Mouse (Mus musculus) ES-E14 (cell line): ENCODE results near the gene Tfb1m. TPM values are rescaled to one million over a fixed set of nuclear protein-coding genes. Genes with fewer than 3 reads are reported as not detected.

Experiments used
- DNase-seq: peaks from one replicate; pipeline ENCODE4 v3.0.0-alpha.2; 2013; ENCODE audit warnings: low read depth, low spot score
- H3K27ac ChIP-seq: 2 replicates; pipeline ENCODE4 v1.5.1; 2012; ENCODE audit warnings: low read depth, mild to moderate bottlenecking, low read length, moderate library complexity, mixed read lengths; ENCODE audit not compliant: poor library complexity, insufficient read depth, severe bottlenecking
- H3K36me3 ChIP-seq: 2 replicates; pipeline ENCODE4 v1.6.1; 2012; ENCODE audit warnings: mild to moderate bottlenecking, low read length, moderate library complexity, mixed read lengths; ENCODE audit not compliant: control insufficient read depth, poor library complexity, insufficient read depth, severe bottlenecking
- H3K4me1 ChIP-seq, 2 experiments: fragments of 150-350 bp in 1 of 2; sonication (generic) in 1 of 2; 2 replicates each; pipeline ENCODE4 v1.6.1; 2012; ENCODE audit warnings: low read length in 2 of 2, mild to moderate bottlenecking in 1 of 2, mixed read lengths in 1 of 2; ENCODE audit not compliant: control insufficient read depth in 2 of 2, insufficient read depth in 2 of 2, poor library complexity in 1 of 2
- H3K4me3 ChIP-seq, 2 experiments: fragments of 150-350 bp in 1 of 2; sonication (generic) in 1 of 2; 2 replicates each; pipeline ENCODE4 v1.5.1; 2012; ENCODE audit warnings: low read length in 2 of 2, low read depth in 1 of 2, mild to moderate bottlenecking in 1 of 2, mixed read lengths in 1 of 2; ENCODE audit not compliant: insufficient read depth in 1 of 2, poor library complexity in 1 of 2, severe bottlenecking in 1 of 2
- H3K9ac ChIP-seq: 2 replicates; pipeline ENCODE4 v1.6.1; 2012; ENCODE audit warnings: low read depth, mild to moderate bottlenecking, low read length, mixed read lengths; ENCODE audit not compliant: poor library complexity, insufficient read depth, severe bottlenecking
- H3K9me3 ChIP-seq: fragments of 150-350 bp; sonication (generic); 2 replicates; pipeline ENCODE4 v1.6.1; 2012; ENCODE audit warnings: low read depth, mild to moderate bottlenecking, low read length; ENCODE audit not compliant: control insufficient read depth, insufficient read depth
- CHD2 ChIP-seq: IDR thresholded peaks from 2 replicates; pipeline ENCODE4 v1.6.1; 2014; ENCODE audit warnings: mild to moderate bottlenecking, low read depth, low read length, inconsistent platforms
- HCFC1 ChIP-seq: IDR thresholded peaks from 2 replicates; pipeline ENCODE4 v1.6.1; 2012; ENCODE audit warnings: low read length, inconsistent platforms, borderline replicate concordance; ENCODE audit not compliant: insufficient read depth
- MAFK ChIP-seq: IDR thresholded peaks from 2 replicates; pipeline ENCODE4 v1.6.1; 2014; ENCODE audit warnings: mild to moderate bottlenecking, low read depth, low read length, inconsistent platforms; ENCODE audit not compliant: insufficient read depth
- ZC3H11A ChIP-seq: IDR thresholded peaks from 2 replicates; pipeline ENCODE4 v1.6.1; 2012; ENCODE audit warnings: low read depth, mild to moderate bottlenecking, inconsistent platforms, low read length, borderline replicate concordance
- ZNF384 ChIP-seq: IDR thresholded peaks from 2 replicates; pipeline ENCODE4 v1.6.1; 2012; ENCODE audit warnings: low read depth, low read length, inconsistent platforms
- in situ Hi-C, 2 experiments: fragments of 600-800 bp; cut with MboI; formaldehyde crosslinking; loops; one replicate each; pipeline ENCODE4 v1.15.1; 2025; ENCODE audit warnings: low sequenced_read_pairs in 2 of 2, inconsistent platforms in 1 of 2; ENCODE audit not compliant: unreplicated experiment in 2 of 2
- total RNA-seq: library from RNA; depleted of rRNA; stranded (reverse); fragments of 300-350 nt; gene quantifications from 2 replicates; pipeline ENCODE4 v1.2.3, GENCODE M21; 2012

Gene Tfb1m
- total RNA-seq, 1 experiment = 14.5 TPM

DNA sequence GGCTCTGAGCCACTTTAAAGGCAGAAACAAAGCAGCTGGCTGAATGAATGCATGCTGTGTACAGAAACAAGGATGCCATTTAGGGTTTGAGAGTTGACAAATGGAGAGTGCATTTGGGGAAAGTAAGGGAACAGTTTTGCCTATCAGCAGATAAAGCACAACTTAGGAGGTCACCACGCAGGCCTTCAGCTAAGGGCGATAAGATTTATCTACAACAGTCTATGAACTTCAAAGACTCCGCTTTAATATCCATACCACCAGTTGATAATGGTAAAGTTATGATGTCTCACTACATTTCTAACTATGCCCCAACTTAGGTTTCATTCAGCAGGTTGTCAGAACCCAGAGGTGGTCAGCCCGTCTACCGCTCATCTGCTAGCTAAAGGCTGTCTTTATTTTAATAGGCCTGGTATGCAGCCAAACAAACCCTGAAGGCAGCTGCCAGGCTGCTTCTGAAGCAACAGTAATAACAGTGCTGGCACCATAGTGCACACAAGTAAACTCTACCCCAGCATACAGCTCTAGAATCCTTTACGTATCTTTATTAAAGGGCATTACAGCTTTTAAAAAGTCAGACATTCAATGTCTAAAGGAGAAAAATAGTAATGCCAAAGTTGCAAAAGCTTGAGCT, 29.6 kb downstream of the Tfb1m start:
- in situ Hi-C loops = no loop called here
- DNase-seq = no peak
- TF ChIP-seq ZNF384 (no peak), MAFK (no peak), CHD2 (no peak), HCFC1 (no peak)
- Histone ChIP-seq H3K27ac (no peak overlapping the region), H3K36me3 (peaks cover 6% of the 10 kb centered on the region; the same call in 1 of the 2 replicates), H3K9me3 (no peaks in the 10 kb centered on the region), H3K9ac (no peak overlapping the region), H3K4me1 (peaks cover 0 to 2% of the 10 kb centered on the region in 2 experiments; a peak in 1 of 4 replicates), H3K4me3 (no peak overlapping the region)

GRCm38 (mm10) chr17:3520344-3520743, 37.2 kb downstream of the Tfb1m start:
- in situ Hi-C loops = no loop called here
- no peak overlapping the region for H3K9ac ChIP-seq
- DNase-seq = no peak
- no peak overlapping the region for H3K4me3 ChIP-seq
- no peak for TF ChIP-seq ZNF384
- TF ChIP-seq MAFK = no peak
- TF ChIP-seq CHD2 = no peak
- TF ChIP-seq HCFC1 = no peak
- TF ChIP-seq ZC3H11A = no peak
- H3K36me3 ChIP-seq = peaks cover 2% of the 10 kb centered on the region; the same call in 1 of the 2 replicates
- no peaks in the 10 kb centered on the region for H3K9me3 ChIP-seq
- no peak overlapping the region for H3K27ac ChIP-seq
- peaks cover 0 to 2% of the 10 kb centered on the region in 2 experiments; a peak in 1 of 4 replicates for H3K4me1 ChIP-seq

DNA sequence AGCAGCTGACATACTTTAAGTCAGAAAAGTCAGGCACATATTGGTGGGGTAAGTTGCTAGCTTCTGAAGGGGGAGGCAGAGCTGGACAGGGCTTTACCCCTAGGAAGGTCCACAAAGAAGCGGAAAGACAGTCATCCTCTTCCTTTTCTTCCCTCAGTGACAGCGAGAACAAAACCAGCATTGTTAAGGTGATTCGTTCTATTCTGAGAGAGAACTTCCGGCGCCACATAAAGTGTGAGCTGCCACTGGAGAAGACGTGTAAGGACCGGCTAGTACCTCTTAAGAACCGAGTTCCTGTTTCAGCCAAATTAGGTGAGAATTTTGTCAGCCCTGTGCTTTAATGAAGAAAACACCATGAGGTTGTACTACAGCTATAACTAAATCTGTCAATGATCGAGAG, 41.2 kb downstream of the Tfb1m start:
- in situ Hi-C loops = no loop called here

DNA sequence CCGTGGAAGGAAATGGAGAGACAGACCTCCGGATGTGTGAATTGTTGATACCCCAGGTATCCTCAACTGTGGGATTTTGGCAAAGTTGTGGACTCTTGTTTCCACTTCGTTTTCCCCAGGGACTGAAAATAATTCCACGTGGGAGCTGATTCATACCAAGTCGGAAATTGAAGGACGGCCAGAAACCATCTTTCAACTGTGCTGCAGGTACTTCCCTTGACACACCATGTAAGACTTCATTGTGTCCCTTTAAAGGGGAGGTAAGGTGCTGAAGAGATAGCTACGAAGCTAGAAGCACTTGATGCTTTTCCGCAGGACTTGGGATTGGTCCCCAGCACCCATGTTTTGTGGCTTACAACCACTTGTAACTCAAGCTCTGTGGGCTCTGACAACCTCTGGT, 41.7 kb downstream of the Tfb1m start:
- Histone ChIP-seq H3K9me3 (no peaks in the 10 kb centered on the region), H3K36me3 (no peaks in the 10 kb centered on the region; the same call in 1 of the 2 replicates), H3K4me1 (peaks cover 0 to 2% of the 10 kb centered on the region in 2 experiments; a peak in 1 of 4 replicates), H3K9ac (no peak overlapping the region), H3K27ac (no peak overlapping the region), H3K4me3 (no peak overlapping the region)
- in situ Hi-C loops = no loop called here
- no peak for DNase-seq
- no peak for TF ChIP-seq CHD2
- TF ChIP-seq HCFC1 = no peak
- no peak for TF ChIP-seq ZC3H11A
- no peak for TF ChIP-seq ZNF384
- no peak for TF ChIP-seq MAFK

More for the DNA sequence above, 41.2 kb downstream of the Tfb1m start:
- Histone ChIP-seq H3K27ac (no peak overlapping the region), H3K9me3 (no peaks in the 10 kb centered on the region), H3K36me3 (no peaks in the 10 kb centered on the region; the same call in 1 of the 2 replicates), H3K4me3 (no peak overlapping the region), H3K4me1 (peaks cover 0 to 2% of the 10 kb centered on the region in 2 experiments; a peak in 1 of 4 replicates), H3K9ac (no peak overlapping the region)
- TF ChIP-seq CHD2 (no peak), ZNF384 (no peak), MAFK (no peak)
- DNase-seq = no peak

DNA sequence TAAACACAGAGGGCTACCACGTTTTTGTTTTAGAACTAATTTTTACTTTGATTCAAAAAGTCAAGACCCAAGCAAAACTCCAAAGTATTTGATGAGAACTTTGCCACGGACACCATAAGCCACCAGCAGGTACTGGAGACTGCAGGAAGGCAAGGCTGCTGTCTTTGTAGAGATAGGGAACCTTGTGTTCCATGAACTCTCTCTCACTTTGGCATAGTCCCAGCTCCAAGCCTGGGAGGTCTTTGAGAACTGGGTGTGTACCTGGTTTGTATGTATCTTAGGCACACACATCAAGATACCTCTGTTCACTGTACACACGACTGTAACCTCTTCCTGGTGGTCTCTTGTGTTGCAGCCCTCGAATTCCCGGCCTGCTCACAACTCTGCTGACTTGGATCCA, 43.3 kb downstream of the Tfb1m start:
- Histone ChIP-seq H3K9ac (no peak overlapping the region), H3K4me1 (peaks cover 0 to 2% of the 10 kb centered on the region in 2 experiments; a peak in 1 of 4 replicates), H3K27ac (peak overlapping the region; percentile 10; the same call in 1 of the 2 replicates), H3K9me3 (no peaks in the 10 kb centered on the region), H3K36me3 (no peaks in the 10 kb centered on the region; the same call in 1 of the 2 replicates), H3K4me3 (no peak overlapping the region)
- DNase-seq = no peak
- TF ChIP-seq HCFC1 (no peak), CHD2 (no peak), ZNF384 (no peak), ZC3H11A (no peak), MAFK (no peak)
- in situ Hi-C loops = no loop called here
